Mouse (Mus musculus) liver, postnatal 0 days (tissue): ENCODE measurements around the gene Hsfy2.

ENCODE experiments used
- CTCF ChIP-seq: sonication (generic); IDR thresholded peaks from 2 replicates; pipeline ENCODE4 v1.5.1; 2016; ENCODE audit warnings: antibody characterized with exemption, low read depth
- EP300 ChIP-seq: IDR thresholded peaks from 2 replicates; pipeline ENCODE4 v1.6.1; 2016; ENCODE audit warnings: antibody characterized with exemption, low read depth, mild to moderate bottlenecking

DNA sequence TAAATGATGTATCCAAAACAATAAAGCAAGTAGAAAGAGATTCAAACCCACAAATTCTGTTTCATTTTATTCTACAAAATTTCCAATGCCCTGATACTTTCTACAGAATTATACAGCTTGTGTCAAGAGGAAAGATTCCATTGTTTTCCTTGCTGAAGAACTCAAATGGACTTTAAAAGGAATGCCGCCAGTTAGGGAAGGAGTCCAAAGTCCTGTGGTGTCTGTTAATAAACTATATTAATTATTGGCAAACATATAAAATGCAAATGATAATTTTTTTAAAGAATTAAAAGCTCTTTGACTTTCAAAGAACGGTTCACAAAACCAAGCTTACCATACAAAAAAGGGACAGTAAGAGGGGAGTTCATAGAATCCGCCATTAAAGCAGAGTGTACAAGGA, 37.4 kb upstream of the Hsfy2 start:
- no peak for TF ChIP-seq CTCF
- TF ChIP-seq EP300: no peak
